Mouse (Mus musculus): Measurements from ENCODE around the gene Hist1h3d.
"Not testable (repeated sequence)": the region's sequence is repeated elsewhere in the genome, so short reads cannot be mapped to it uniquely, and the experiment has no call there.

Gene Hist1h3d

DNA sequence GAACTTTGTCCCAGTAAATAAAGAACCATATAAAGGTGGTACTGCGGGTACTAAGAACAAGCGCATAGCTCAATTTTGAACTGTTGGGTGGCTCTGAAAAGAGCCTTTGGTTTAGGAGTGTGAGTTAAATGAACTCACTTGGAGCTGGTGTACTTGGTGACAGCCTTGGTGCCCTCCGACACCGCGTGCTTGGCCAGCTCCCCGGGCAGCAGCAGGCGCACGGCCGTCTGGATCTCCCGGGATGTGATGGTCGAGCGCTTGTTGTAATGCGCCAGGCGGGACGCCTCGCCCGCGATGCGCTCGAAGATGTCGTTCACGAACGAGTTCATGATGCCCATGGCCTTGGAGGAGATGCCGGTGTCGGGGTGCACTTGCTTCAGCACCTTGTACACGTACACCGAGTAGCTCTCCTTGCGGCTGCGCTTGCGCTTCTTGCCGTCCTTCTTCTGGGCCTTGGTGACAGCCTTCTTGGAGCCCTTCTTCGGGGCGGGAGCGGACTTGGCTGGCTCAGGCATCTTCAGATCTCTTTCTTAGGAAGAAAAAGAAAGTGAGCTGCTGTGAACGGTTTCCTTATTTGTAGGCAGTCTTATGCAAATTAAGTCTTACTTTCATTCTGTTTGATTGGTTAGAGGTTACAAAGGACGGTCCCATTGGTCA, 10.0 kb downstream of the Hist1h3d start:
- DNase-seq = peak; percentile 83

DNA sequence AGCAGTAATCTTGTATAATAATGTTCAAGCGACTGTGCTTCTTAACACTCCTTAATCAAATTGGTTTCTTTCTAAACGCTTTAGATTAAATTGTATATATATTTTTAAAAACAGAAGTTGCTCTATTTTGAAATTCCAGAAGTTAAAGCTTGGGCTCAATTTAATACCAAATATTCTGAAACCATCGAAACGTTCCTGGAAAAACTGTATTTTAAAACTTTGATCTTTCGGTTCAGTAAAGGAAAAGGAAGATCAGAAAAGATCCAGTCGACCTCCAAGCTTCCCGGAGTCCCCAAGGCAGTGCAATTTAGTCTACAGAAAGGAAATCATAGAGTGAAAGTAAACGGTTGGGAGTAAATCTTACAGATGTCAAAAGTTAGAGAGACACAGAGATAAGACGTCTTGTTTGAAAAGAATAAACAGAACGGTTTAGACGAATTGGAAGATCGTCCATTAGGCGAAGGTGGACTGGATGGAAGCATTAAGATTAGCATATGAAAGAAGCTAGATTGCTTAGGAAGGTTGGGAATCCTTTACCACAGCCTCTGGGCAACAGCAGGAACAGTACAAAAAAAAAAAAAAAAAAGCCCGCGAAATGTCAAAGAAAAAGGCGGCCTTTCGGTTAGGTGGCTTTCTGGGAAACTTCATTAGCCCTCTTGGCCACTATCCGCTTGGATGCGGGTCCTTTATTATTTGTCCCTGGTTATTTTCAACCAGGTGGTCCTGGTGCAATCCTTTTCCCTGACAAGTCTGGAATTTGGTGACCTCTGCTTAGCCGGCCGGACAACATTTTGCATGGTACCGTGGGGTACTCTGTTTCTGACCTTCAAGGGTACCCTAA, 10.8 kb downstream of the Hist1h3d start:
- peak; percentile 36 for DNase-seq

DNA sequence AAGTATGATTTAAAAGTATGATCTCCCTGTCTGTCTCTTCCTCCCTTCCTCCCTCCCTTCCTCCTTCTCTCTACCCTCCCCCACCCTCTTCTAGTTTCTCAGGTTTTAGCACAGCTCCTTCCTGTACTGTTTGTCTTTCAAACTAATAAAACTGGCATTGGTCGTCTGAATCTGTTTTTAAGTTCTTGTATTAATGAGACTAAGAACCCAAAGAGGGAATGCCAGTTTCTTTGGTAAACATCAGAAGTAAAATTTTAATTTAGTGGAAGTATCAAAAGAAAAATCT, 11.3 kb downstream of the Hist1h3d start:
- DNase-seq = no peak

DNA sequence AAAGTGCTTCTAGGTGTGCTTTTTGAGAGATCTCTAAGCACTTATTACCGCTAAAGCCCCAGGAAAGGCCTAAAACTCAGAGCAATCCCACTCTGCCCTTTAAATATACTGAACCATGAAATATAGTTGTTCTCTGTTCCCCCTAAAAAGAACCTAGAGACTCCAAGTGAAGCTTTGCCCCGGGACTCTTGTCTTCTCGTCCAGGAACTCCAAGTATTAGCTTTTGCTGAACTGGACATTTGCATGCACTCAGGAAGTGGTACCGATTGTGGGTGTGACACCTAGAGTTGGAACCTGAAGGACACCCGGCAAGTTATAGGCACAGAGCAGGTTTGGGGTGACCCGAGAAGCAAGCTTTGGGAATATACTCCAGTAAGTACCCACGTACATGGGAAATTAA, 15.6 kb downstream of the Hist1h3d start:
- no peak for DNase-seq

DNA sequence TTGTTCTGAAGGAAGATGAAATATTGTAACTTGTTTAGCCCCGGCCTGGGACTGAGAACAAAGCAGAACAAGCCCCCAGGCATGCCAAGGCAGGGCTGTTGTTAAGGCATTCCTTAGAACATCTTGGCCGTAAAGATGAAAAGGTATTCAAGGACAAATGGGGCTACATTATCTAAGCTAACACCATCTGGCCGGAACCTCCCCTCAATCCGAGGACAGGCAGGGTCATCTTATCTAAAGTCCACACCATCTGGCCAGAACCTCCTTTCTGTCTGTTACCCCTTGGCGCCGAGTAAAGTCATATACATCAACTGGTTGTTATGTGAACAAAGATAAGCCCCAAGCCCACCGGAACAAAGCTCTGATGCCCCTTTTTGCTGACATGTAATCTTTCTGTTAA, 16.3 kb downstream of the Hist1h3d start:
- DNase-seq = not testable (repeated sequence)

DNA sequence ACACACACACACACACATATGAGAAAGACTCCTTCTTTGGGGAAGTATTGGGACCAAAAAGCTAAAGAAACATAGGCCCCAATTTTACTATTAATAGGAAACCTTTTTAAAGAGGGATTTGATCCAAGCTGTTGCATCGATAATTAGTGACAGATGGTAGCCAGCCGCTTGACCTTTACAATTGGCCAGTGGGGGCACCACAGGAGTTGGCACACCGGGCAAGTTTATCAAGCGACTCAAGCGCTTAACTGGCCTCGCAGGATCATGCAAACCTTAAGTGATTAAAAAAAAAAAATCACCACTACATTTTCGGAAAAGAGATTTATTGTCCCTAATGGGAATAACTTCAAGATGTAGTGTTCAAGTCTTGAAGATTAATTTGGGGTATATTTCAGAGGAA, 17.1 kb downstream of the Hist1h3d start:
- no peak for DNase-seq

DNA sequence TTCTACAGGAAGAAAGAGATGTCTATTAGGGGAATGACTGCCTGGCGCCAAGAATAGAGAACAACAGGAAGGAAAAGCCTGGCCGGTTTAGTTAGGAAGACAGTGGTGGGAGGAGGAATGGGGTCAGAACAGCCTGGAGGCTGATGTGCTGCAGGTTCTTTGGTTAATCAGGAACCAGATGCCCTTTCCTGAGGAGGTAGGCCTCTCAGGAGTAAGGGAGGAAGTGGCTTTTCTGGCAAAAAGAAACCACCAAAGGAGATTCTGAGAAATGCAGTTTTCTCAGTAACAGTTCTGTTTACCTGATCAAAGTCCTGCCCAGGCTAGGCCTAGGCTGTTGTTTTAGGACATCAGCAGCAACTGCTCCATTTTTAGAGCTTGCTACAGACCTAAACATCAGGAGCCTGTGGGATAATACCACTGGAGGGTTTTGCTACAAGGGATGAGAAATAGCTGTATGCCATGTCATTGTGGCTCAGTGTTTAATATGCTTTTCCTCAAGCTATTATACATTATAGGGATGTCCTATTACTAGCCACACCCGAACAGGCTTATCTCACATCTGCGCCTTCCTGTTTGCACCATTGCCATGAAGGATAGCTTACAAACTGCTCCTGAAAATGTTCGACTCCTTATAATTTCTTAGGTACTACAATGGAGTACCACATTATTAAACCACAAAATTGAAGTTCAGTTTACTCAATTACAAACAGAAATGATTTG, 17.6 kb downstream of the Hist1h3d start:
- no peak for DNase-seq

DNA sequence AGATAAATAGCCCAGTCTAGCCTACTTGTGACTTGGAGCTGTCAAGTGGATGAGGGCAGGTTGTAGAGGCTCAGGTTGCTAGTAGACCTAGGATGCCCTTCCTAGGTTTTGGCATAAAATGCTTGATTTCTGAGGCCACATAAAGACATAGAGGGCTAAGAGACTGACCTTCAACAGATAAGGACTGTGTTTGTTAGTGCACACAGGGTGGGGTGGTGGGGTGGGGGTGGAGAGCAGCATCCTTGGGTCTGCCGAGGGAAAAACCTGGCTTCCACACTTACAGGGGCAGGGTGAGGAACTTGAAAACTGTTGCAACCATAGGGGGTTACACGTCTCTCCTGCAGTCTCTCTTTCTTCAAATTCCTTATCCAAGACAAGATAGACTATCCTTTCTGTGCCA, 19.6 kb downstream of the Hist1h3d start:
- DNase-seq = no peak

DNA sequence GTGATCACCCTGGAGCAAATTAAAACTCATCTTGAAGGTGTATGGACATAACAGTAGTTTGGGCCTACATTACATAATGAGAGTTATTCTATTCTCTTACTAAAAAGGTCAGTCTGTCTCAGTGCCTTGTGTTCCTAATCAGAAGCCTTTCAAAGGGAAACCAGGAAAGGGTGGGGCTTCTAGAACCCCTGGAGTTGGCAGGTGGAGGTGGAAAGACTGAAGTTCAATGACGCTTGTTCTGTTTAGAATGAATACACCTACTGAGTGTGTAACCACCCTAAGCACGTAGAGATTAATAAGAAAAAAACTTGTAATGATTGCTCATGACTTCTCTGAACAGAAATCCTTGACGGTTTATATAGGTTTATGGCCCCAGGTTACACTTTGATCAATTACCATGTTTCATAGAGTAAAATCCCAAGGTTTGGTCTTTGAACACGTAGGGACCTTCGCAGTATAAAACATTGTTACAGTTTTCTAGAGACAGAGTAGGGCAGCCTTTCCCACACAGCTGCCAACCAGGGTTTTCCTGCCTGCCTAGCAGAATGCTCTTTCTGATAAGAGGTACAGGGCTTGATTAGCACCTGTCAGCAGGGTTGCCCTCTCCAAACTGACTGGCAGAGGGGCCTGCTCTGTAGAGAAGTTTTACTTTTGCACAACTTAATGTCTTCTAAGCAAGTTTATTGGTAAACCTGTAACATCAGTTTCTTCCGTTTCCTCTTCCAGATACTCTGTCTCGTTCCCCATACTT, 20.2 kb downstream of the Hist1h3d start:
- no peak for DNase-seq

DNA sequence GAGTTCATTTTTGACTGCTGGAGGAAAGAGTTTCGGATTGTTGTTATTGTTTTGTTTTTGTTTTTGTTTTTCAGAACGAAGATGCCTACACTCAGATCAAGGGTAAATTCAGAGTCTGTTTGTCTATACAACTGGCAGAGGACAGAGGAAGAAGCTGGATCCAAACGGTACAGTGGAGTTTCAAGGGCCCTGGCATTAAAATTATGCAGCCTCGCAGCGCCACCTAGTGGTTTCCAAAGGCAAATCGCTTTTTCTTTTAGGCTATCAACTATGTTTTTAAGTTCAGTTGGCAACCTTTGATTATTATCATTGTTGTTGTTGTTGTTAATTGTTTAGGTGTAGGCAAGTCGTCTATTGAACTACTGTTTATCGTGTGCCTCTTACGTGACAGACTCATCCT, 22.4 kb downstream of the Hist1h3d start:
- peak; percentile 88 to 90 for DNase-seq

DNA sequence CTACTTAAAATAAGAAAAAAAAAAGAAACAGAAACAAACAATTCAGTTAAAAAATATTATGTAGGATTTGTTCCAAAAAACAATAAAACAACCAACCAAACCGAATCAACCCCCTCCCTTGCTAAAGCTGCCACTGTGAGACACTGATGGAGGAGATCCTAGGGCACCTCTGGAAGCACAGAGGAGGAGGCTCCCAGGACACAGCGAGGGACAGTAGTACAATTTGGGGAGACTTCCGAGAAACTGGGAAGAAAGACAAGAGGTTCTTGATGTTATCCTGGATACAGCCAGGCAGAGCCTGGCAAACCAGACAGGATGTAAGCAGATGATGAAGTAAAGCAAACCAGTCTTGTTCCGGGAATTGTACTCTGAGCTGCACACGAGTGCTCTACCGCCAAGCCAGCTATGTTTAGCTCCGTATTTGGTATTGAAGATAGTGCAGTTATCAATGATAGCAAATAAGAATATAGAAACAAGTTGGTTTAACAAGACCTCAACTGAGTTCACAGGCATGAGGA, 27.7 kb downstream of the Hist1h3d start:
- DNase-seq = no peak

DNA sequence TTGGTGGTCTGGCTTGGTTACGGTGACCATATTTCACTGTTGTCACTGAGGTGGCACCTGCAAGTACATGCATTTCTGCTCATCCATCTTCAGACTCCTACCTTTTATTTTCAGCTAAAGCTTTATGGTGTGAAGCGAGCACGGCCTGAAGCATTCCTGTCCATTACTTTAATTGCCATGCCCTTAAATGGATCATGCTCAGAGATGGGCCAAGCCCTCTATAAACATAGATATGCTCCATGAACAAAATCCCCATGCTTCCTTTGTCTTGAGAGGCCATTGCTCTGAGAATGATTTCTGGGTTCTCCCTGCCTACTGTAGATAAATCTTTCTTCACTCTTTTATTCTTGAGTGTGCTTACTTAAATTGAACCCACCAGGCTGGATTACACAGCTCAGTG, 28.9 kb downstream of the Hist1h3d start:
- DNase-seq = no peak

DNA sequence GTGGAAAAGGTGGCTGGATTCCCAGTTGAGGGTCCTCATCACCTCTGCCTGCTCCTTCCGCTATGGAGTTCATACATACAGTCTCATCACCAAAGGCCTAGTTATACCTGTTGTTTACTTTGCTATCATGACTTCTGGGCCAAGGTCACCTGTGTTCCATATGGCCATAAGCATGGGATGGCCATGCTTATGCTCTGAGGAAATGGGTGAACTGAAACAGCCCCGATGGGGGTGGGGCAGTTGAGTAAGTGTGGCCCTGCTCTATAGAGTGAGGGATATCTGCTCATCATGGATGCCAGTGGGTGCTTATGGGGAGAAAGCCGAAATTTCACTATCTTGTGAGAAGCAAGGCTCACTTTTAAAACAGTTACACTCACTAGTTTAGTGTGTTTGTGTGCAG, 29.5 kb downstream of the Hist1h3d start:
- DNase-seq = no peak

DNA sequence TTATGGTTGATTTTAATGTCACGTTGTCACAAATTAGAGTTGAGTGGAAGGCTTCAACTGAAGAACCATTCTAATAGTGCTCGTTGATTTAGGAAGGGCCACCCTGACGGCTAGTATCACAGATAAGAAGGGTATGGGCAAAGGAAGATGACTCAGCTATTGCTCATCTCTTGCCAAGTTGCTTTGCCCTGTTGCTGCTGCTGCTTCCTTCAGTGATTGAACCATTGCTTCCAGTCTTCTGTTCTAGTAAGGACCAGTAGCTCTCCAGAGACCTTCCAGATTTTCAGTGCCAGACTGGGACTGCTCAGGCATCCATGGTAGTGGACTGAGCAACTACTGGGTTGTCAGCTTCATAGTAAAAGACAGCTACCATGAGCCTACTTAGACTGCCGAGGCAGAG, 33.6 kb downstream of the Hist1h3d start:
- DNase-seq = no peak

DNA sequence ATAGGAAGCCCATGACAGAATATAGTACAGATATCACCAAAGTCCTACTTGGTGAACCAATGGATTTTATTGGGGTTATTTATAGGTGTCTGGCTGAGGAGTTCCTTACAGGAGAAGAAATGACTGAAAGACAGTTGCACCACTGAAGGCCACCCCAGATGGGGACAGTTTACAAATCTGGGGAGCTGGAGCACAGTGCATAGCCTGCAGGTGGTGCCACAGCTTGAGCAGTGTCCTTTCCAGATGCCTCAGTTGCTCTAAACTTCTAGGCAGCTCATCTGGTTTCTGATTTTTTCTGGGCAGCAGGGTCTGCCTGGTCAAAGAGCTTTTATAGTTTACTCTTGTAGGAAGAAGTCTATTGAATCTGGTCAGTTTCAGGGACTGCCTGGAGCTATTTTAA, 34.3 kb downstream of the Hist1h3d start:
- no peak for DNase-seq

DNA sequence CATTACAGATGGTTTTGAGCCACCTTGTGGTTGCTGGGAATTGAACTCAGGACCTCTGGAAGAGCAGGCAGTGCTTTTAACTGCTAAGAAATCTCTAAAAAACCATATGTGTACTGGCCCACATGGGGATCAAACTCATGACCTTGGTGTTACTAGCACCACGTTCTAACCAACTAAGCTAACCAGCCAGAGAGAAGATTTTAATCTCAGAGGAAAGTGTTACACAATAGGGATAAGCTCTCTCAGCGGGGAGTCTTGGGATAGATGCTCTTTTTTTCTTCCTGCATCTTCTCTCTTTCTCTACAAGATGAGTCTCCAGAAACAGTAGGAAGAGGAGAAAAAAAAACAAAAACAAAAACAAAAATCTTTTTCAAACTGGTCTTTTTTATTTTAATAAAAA, 34.8 kb downstream of the Hist1h3d start:
- no peak for DNase-seq

DNA sequence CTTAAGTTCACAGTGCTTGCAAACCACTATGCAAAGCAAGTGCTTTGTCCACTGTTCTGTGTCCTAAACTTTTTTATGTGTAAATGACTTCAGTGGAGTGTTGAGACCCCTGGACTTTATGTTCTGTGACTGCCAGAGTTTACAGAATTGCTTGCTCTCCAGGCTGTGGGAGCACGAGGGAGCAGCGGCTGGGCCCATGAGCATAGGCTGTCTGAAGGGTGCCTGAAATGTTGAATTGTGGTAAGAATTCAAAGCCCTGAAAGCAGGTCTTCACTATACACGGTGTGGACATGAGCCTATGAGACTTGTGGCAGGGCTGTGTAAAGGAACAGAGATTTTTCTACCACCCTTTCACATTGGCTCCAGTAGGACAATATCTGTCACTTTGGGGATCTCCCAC, 36.1 kb downstream of the Hist1h3d start:
- no peak for DNase-seq

DNA sequence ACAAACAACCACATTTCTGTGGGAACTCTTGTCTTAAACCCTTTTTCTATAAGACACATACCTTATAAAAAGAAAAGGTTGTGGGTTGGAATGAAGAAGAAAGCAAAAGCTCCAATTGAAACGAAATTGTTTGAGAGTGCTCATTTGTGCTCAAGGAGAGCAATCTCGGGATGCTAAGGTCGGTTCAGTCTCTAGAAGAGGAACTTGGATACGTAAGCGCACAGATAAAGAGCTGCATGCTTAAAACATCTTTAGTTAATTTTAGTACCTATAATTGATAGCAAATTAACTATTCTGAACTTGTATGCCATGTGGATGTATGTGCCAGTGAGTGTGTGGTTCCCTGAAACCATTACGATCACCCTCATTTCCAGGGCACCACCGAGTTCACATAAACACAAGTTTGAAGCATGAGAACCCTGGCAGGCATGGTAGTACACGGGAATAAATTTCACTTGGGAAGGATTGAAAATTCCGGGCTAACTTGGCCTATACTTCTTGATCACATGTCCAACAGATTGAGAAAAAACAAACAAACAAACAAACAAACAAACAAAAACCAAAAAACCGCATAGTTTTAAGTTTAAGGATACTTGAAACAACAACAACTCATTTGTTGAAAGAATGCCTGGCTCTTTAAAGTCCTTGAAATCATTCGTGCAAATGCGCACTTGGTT, 44.6 kb downstream of the Hist1h3d start:
- DNase-seq = peak in 1 of 2 experiments; percentile 5

DNA sequence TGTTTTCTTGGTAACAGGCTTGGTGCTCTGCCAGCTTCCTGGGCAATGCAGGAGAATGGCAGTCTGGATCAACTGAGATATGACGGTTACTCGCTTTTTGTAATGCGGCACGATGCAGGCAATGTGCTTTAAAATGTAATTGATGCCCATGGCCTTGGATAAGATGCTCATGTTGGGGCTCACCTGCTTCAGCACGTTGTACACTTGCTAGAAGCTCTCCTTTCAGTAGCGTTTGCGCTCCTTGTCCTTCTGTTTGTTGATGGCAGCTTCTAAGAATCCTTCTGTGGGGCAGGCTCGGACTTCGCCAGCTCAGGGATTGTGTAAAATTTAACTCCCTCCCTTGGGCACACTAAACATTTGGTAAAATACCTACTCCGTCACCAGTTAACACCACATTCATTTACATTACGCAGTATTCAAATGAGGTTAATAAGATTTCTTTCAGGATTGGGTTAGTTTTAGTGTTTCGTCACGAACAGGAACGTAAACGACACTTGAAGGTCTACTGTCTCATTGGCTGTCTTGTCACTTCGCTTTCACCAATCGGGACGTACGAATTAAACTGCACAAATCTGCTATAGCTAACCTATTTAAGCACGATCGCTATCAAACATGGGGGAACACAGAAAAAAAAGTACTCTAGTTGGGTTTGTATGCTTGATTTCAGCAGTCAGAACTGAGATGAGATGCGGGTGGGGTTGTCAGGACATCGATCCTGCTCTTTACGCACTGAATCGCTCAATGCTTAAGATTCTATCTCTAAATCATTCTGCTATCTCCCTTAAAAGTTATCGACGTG, 45.4 kb downstream of the Hist1h3d start, which contains the start of gene Hist1h2be:
Hist1h2be (minus strand) TSS at position 392 of the 799 bp plus-strand sequence.
- DNase-seq = peak; percentile 73 to 77

DNA sequence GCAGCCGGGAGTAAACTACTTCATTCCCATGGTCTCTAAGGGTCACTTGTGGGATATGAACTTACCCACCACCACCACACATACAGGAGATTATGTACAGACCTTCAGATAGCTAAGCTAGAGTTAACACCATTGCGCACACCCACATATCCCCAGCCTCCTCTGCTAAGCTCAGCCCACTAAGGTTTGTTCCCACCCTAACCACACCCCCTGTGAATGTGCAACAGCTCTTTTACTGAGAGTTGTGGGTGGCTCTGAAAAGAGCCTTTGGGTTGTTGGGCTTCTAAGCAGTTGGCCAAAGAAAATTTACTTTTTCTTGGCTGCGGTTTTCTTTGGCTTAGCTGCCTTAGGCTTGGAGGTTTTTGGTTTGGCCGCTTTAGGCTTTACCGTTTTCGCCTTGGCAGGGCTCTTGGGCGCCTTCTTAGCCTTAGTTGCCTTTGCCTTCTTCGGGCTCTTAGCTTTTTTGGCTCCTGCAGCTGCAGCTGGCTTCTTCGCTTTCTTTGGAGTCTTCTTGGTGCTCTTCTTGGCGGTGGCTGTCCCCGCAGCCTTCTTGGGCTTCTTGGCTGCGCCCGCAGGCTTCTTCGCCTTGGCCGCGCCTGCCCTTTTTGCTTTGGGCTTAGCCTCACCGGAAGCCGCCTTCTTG, 46.1 kb downstream of the Hist1h3d start:
- DNase-seq = peak; percentile 83 to 88

DNA sequence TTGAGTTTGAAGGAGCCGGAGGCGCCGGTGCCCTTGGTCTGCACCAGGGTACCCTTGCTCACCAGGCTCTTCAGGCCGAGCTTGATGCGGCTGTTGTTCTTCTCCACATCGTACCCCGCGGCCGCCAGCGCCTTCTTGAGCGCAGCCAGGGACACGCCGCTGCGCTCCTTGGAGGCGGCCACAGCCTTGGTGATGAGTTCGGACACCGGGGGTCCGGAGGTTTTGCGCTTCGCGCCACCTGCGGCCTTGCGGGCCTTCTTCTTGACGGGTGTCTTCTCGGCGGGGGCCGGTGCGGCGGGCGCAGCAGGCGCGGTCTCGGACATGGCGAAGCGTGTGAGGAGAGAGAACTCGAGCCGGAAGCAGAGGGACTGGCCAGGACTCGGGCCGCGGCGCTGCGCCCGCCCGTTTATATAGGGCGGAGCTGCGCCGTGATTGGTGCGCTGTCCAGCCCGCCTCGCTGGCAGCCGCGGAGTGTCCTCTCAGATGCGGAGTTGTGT, 46.7 kb downstream of the Hist1h3d start, which contains the start of gene Hist1h1e:
Hist1h1e (minus strand) TSS at position 384 of the 497 bp plus-strand sequence.
- peak; percentile 88 to 90 for DNase-seq

Data from B cell, adult 2 months (primary cell).